8 mouse cellular contexts compared by ENCODE assay signal in genomic region chr6:4740511-4740910, GRCm38 (mm10). TPM values are rescaled to one million over a fixed set of nuclear protein-coding genes. Genes with fewer than 3 reads are reported as not detected.
A peak's percentile ranks its signal among the peaks of the same experiment; 100 is the strongest.
DNase-seq lines count a peak whose midpoint lies in the region; ATAC-seq and TF ChIP-seq lines count a peak whose summit lies in the region.

No protein-coding gene starts in this region.

- TF ChIP-seq CTCF in lung, adult 2 months (IDR thresholded peaks at IDR 0.05; ENCODE audit: insufficient read depth, low read length): no peak

- peaks cover 22% of the 10 kb centered on the region; the same call in 1 of the 2 replicates for H3K4me1 ChIP-seq in forebrain, embryonic 11.5 days (replicated peaks; ENCODE audit: control insufficient read depth, insufficient read depth, low read length)
- H3K4me1 ChIP-seq in lung, adult 2 months (ENCODE audit: control insufficient read depth, insufficient read depth, low read length): no peaks in the 10 kb centered on the region

- no peak overlapping the region for H3K4me3 ChIP-seq in forebrain, embryonic 11.5 days (ENCODE audit: low read depth, low read length)
- H3K4me3 ChIP-seq in lung, adult 2 months (replicated peaks; ENCODE audit: extremely low read depth, low read depth, low read length): no peak overlapping the region

- WGBS in forebrain, embryonic 11.5 days: 19% methylated on average over 6 of the region's 6 CpGs
- WGBS in lung, adult 2 months: 42% methylated on average over 6 of the region's 6 CpGs

- peak; percentile 89 for ATAC-seq in frontal cortex, adult (ENCODE audit: low TSS enrichment)
- ATAC-seq in forebrain, embryonic 11.5 days (replicated peaks; ENCODE audit: low FRiP score): no peak
- no peak for ATAC-seq in erythroblast, adult 5-6 weeks (replicated peaks; ENCODE audit: low FRiP score, poor library complexity, severe bottlenecking)

- H3K27ac ChIP-seq in forebrain, embryonic 11.5 days (ENCODE audit: low read depth, low read length): peak overlapping the region; percentile 46

- no peaks in the 10 kb centered on the region for H3K27me3 ChIP-seq in forebrain, embryonic 11.5 days (ENCODE audit: control insufficient read depth, insufficient read depth, low read length)

- H3K36me3 ChIP-seq in forebrain, embryonic 11.5 days (ENCODE audit: control insufficient read depth, insufficient read depth, low read length): no peaks in the 10 kb centered on the region

- no peak overlapping the region for H3K4me2 ChIP-seq in forebrain, embryonic 11.5 days (ENCODE audit: low read depth, low read length, severe bottlenecking)

- H3K9ac ChIP-seq in forebrain, embryonic 11.5 days (ENCODE audit: low read length): no peak overlapping the region; the same call in 1 of the 2 replicates

- no peak for DNase-seq in frontal cortex, postnatal 25 days (ENCODE audit: low spot score in 2 of 2)
- DNase-seq in adrenal gland, postnatal 14 days: peak; percentile 64
- DNase-seq in forebrain, embryonic 11.5 days (ENCODE audit: low spot score): no peak
- peak; percentile 38 to 76 for DNase-seq in heart, postnatal 14 days
- DNase-seq in lung, adult 2 months: peak; percentile 19
- DNase-seq in retina, postnatal 1 day: no peak

- no peaks in the 10 kb centered on the region for H3K9me3 ChIP-seq in forebrain, embryonic 11.5 days (ENCODE audit: control insufficient read depth, low read length)

- intact Hi-C loops in heart, postnatal 14 days (cut with DNase I): loop anchor here (10.0 kb wide), 2 partner anchors 186 to 374 kb away; no protein-coding TSS in a partner anchor

- no peak for TF ChIP-seq POLR2A in lung, adult 2 months (IDR thresholded peaks at IDR 0.05; ENCODE audit: borderline replicate concordance, extremely low read depth, low read depth, low read length)

RNA-seq across cellular contexts. Expression of gene Sgce, which starts 6.5 kb away (rescaled TPM):
- total RNA-seq in adrenal gland, postnatal 14 days (2021): 49.6 and 60.8 TPM in 2 replicates
- 57.1 and 59.3 TPM in 2 replicates for polyA plus RNA-seq in forebrain, embryonic 11.5 days (2014; fragmentation: Nextera tagmentation; extraction: Ambion mirVana)
- 10 to 100 TPM; 27.8 to 29.0 TPM for total RNA-seq in heart, postnatal 14 days (2021)
- polyA plus RNA-seq in lung, adult 2 months (2012; rRNA removed): 22.8 and 33.4 TPM in 2 replicates
- not detected in 2 replicates for total RNA-seq in erythroblast, adult 5-6 weeks (2015; ENCODE audit: low replicate concordance)
- 0.42 and 2.0 TPM in 2 replicates for total RNA-seq in erythroblast, adult 5-6 weeks (2017; ENCODE audit: low replicate concordance)

RNA-seq across cellular contexts. Expression of gene Peg10, which starts 6.6 kb away (rescaled TPM):
- 461 and 472 TPM in 2 replicates for total RNA-seq in adrenal gland, postnatal 14 days (2021)
- 17.5 and 19.0 TPM in 2 replicates for polyA plus RNA-seq in forebrain, embryonic 11.5 days (2014; fragmentation: Nextera tagmentation; extraction: Ambion mirVana)
- total RNA-seq in heart, postnatal 14 days (2021): 1 to 10 TPM; 1.4 to 1.5 TPM
- 1.0 and 1.3 TPM in 2 replicates for polyA plus RNA-seq in lung, adult 2 months (2012; rRNA removed)
- total RNA-seq in erythroblast, adult 5-6 weeks (2015; ENCODE audit: low replicate concordance): 0.19 and 0.42 TPM in 2 replicates
- not detected in 2 replicates for total RNA-seq in erythroblast, adult 5-6 weeks (2017; ENCODE audit: low replicate concordance)

Comparison
In these comparisons a context has a peak if more than half of its experiments do, and no peak if none do; other contexts are left out.
1. DNase-seq: peak in adrenal gland, postnatal 14 days (single experiment), heart, postnatal 14 days (2 of 2) and lung, adult 2 months (single experiment); none in frontal cortex, postnatal 25 days (0 of 2), forebrain, embryonic 11.5 days (single experiment) and retina, postnatal 1 day (single experiment).
2. RNA of gene Sgce, which starts 6.5 kb away (total RNA-seq): 49.6 to 60.8 TPM in adrenal gland, postnatal 14 days and 27.8 to 29.0 TPM in heart, postnatal 14 days; 0.42 to 2.0 TPM in erythroblast, adult 5-6 weeks; every median in the first group is over 4 times any median in the second.
3. RNA of gene Peg10, which starts 6.6 kb away (total RNA-seq): 461 to 472 TPM in adrenal gland, postnatal 14 days; 1.4 to 1.5 TPM in heart, postnatal 14 days and 0.19 to 0.42 TPM in erythroblast, adult 5-6 weeks; every median in the first group is over 100 times any median in the second.